Mouse (Mus musculus): ENCODE measurements at regions not wholly inside any gene's neighbourhood (a gene's known extent, or its start where the extent isn't known, plus 50 kb on each side); places are given as distances from the start of the nearest gene placed in this dataset.

DNA sequence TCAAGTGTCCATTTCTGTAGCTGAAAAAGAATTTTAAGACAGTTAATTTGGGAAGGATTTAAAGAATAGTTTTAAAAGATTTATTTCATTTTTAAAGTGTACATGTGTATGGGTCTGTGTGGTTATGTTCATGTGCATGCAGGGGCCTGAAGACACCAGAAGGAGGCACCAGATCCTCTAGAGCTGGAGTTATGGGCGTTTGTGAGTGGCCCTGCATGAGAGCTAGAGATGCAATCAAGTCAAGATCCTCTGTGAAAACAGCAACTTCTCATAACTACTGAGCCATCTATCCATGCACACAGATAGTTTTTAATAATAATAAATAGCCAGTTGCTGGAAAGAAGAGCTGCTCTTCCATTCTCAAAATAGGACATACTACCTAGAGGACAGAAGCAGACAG lies 452.4 kb downstream of the Lmo4 start:
- no peak for TF ChIP-seq ZMIZ1 (IDR thresholded peaks at IDR 0.05; ENCODE audit: low read depth, low read length)
- TF ChIP-seq POLR2A (IDR thresholded peaks at IDR 0.05; ENCODE audit: control insufficient read depth in 1 of 2, insufficient read depth in 1 of 2, low read depth in 1 of 2, low read length in 2 of 2, poor library complexity in 1 of 2) = no peak
- TF ChIP-seq GABPA (IDR thresholded peaks at IDR 0.05; ENCODE audit: low read depth, low read length) = no peak
- TF ChIP-seq SMC3 (IDR thresholded peaks at IDR 0.05; ENCODE audit: low read depth, low read length) = no peak
- TF ChIP-seq MXI1 (IDR thresholded peaks at IDR 0.05; ENCODE audit: low read depth, low read length) = no peak
- Histone ChIP-seq H3K36me3 (ENCODE audit: control insufficient read depth in 1 of 2, insufficient read depth in 2 of 2, low read length in 2 of 2) (no peaks in the 10 kb centered on the region), H3K27me3 (ENCODE audit: control insufficient read depth in 1 of 2, insufficient read depth in 2 of 2, low read length in 2 of 2) (no peaks in the 10 kb centered on the region), H3K9me3 (replicated peaks; ENCODE audit: insufficient read depth, low read length) (no peaks in the 10 kb centered on the region), H3K4me1 (ENCODE audit: control insufficient read depth in 1 of 2, insufficient read depth in 2 of 2, low read length in 2 of 2) (no peaks in the 10 kb centered on the region), H3K4me3 (ENCODE audit: control insufficient read depth in 1 of 2, insufficient read depth in 1 of 2, low read depth in 2 of 2, low read length in 2 of 2) (no peak overlapping the region), H3K27ac (ENCODE audit: control insufficient read depth, low read depth, low read length) (no peak overlapping the region), H3K9ac (ENCODE audit: control insufficient read depth, low read depth, low read length, poor library complexity, severe bottlenecking) (no peak overlapping the region), H3K79me2 (ENCODE audit: control insufficient read depth, insufficient read depth, low read length, poor library complexity) (no peaks in the 10 kb centered on the region)
- DNase-seq (ENCODE audit: low read depth, low spot score) = no peak

DNA sequence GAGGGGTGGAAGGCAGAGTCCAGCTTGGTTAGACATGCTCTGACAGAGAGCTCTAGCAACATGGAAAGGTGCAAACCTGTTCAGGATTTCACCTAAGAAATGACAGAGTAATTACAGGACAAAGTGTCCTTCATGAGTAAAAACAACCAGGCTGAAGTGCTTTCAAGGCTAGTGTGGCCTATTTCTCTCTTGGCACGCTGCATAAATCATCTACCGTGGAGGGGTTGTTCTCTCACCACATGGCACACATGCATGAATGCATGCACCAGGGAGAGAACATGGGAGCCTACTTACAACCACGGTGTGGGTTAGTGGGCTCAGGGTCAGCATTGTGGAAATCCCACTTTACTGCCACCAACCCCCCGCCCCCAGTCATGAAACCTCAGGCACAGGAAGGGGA lies 454.9 kb downstream of the Lmo4 start:
- Histone ChIP-seq H3K36me3 (ENCODE audit: control insufficient read depth in 1 of 2, insufficient read depth in 2 of 2, low read length in 2 of 2) (no peaks in the 10 kb centered on the region), H3K4me1 (ENCODE audit: control insufficient read depth in 1 of 2, insufficient read depth in 2 of 2, low read length in 2 of 2) (no peaks in the 10 kb centered on the region), H3K27me3 (ENCODE audit: control insufficient read depth in 1 of 2, insufficient read depth in 2 of 2, low read length in 2 of 2) (no peaks in the 10 kb centered on the region), H3K27ac (ENCODE audit: control insufficient read depth, low read depth, low read length) (no peak overlapping the region), H3K4me3 (ENCODE audit: control insufficient read depth in 1 of 2, insufficient read depth in 1 of 2, low read depth in 2 of 2, low read length in 2 of 2) (no peak overlapping the region), H3K9me3 (replicated peaks; ENCODE audit: insufficient read depth, low read length) (no peaks in the 10 kb centered on the region), H3K79me2 (ENCODE audit: control insufficient read depth, insufficient read depth, low read length, poor library complexity) (no peaks in the 10 kb centered on the region), H3K9ac (ENCODE audit: control insufficient read depth, low read depth, low read length, poor library complexity, severe bottlenecking) (no peak overlapping the region)
- no peak for TF ChIP-seq USF1 (IDR thresholded peaks at IDR 0.05; ENCODE audit: low read depth, low read length)
- no peak for TF ChIP-seq MAZ (IDR thresholded peaks at IDR 0.05; ENCODE audit: low read depth, low read length)
- TF ChIP-seq HCFC1 (IDR thresholded peaks at IDR 0.05; ENCODE audit: low read depth, low read length) = no peak
- no peak for TF ChIP-seq USF2 (IDR thresholded peaks at IDR 0.05; ENCODE audit: borderline replicate concordance in 1 of 2, insufficient read depth in 1 of 2, low read depth in 1 of 2, low read length in 2 of 2)
- no peak for TF ChIP-seq ZC3H11A (IDR thresholded peaks at IDR 0.05; ENCODE audit: low read depth, low read length)
- no peak for DNase-seq (ENCODE audit: low read depth, low spot score)

DNA sequence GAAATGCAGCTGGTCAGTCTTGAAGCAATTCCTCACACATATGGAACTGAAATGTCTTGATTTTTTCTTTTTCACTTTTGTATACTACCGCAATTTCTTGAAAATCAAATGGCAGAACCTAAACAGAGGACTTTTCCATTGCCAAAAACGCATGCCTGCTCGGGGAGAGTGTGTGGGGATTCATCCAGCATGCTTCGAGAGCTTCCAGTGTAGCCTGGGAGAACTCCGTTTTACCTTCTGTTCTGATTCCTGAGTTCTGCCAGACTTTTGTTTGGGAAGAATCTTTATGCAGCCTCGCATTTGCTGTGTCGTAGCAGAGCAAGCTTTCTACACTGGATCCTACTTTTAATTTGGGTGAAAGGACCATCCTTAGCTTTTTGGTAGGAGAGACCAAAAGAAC lies 461.4 kb downstream of the Lmo4 start:
- Histone ChIP-seq H3K27me3 (ENCODE audit: control insufficient read depth in 1 of 2, insufficient read depth in 2 of 2, low read length in 2 of 2) (no peaks in the 10 kb centered on the region), H3K4me3 (ENCODE audit: control insufficient read depth in 1 of 2, insufficient read depth in 1 of 2, low read depth in 2 of 2, low read length in 2 of 2) (no peak overlapping the region), H3K9me3 (replicated peaks; ENCODE audit: insufficient read depth, low read length) (no peaks in the 10 kb centered on the region), H3K9ac (ENCODE audit: control insufficient read depth, low read depth, low read length, poor library complexity, severe bottlenecking) (no peak overlapping the region), H3K4me1 (ENCODE audit: control insufficient read depth in 1 of 2, insufficient read depth in 2 of 2, low read length in 2 of 2) (no peaks in the 10 kb centered on the region), H3K36me3 (ENCODE audit: control insufficient read depth in 1 of 2, insufficient read depth in 2 of 2, low read length in 2 of 2) (no peaks in the 10 kb centered on the region), H3K27ac (ENCODE audit: control insufficient read depth, low read depth, low read length) (no peak overlapping the region), H3K79me2 (ENCODE audit: control insufficient read depth, insufficient read depth, low read length, poor library complexity) (no peaks in the 10 kb centered on the region)
- no peak for DNase-seq (ENCODE audit: low read depth, low spot score)
- TF ChIP-seq RAD21 (IDR thresholded peaks at IDR 0.05; ENCODE audit: low read depth, low read length) (no peak), NRF1 (IDR thresholded peaks at IDR 0.05; ENCODE audit: insufficient read depth, low read depth, low read length, poor library complexity, severe bottlenecking) (no peak), HCFC1 (IDR thresholded peaks at IDR 0.05; ENCODE audit: low read depth, low read length) (no peak), CHD2 (IDR thresholded peaks at IDR 0.05; ENCODE audit: low read length) (no peak), GATA1 (IDR thresholded peaks at IDR 0.05; ENCODE audit: low read depth, low read length) (no peak), MYB (IDR thresholded peaks at IDR 0.05; ENCODE audit: low read depth, low read length) (no peak), USF1 (IDR thresholded peaks at IDR 0.05; ENCODE audit: low read depth, low read length) (no peak), GABPA (IDR thresholded peaks at IDR 0.05; ENCODE audit: low read depth, low read length) (no peak), MYC (IDR thresholded peaks at IDR 0.05; ENCODE audit: low read depth, low read length) (no peak), KAT2A (conservative IDR thresholded peaks at IDR 0.05; ENCODE audit: low read depth, low read length) (no peak), MAX (IDR thresholded peaks at IDR 0.05; ENCODE audit: low read length) (no peak), JUND (IDR thresholded peaks at IDR 0.05; ENCODE audit: low read depth, low read length) (no peak), ZKSCAN1 (IDR thresholded peaks at IDR 0.05; ENCODE audit: low read depth, low read length) (no peak), SIN3A (IDR thresholded peaks at IDR 0.05; ENCODE audit: low read length) (no peak)
